Mouse (Mus musculus) bone marrow, adult 2 months (tissue): ENCODE data around the gene Poc1a. TPM values are rescaled to one million over a fixed set of nuclear protein-coding genes. Genes with fewer than 3 reads are reported as not detected.

Experiments used
- H3K27ac ChIP-seq: fragments of 200-500 bp; 2 replicates; pipeline ENCODE4 v1.5.1; 2012; ENCODE audit warnings: low read depth, mild to moderate bottlenecking, control low read depth, inconsistent platforms, low read length; ENCODE audit not compliant: control insufficient read depth, poor library complexity, insufficient read depth
- H3K4me1 ChIP-seq: fragments of 200-500 bp; 2 replicates; pipeline ENCODE4 v1.6.1; 2011; ENCODE audit warnings: low read length; ENCODE audit not compliant: control insufficient read depth, insufficient read depth
- H3K4me3 ChIP-seq: fragments of 200-500 bp; replicated peaks from 2 replicates; pipeline ENCODE3; 2011; ENCODE audit warnings: mild to moderate bottlenecking, low read depth, low read length, control low read depth; ENCODE audit not compliant: control insufficient read depth
- CTCF ChIP-seq: fragments of 200-500 bp; IDR thresholded peaks from 2 replicates; pipeline ENCODE4 v1.5.1; 2011; ENCODE audit warnings: low read length, control low read depth; ENCODE audit not compliant: control insufficient read depth, insufficient read depth
- POLR2A ChIP-seq: fragments of 200-500 bp; IDR thresholded peaks from 2 replicates; pipeline ENCODE4 v1.6.1; 2011; ENCODE audit warnings: low read depth, mild to moderate bottlenecking, control low read depth, low read length, borderline replicate concordance; ENCODE audit not compliant: control insufficient read depth
- WGBS: fragments of 180-500 bp; shearing (Covaris S2); methylation state at CpG from one replicate; pipeline ENCODE4 v1.1.7; 2018; 5-methylcytosine and 5-hydroxymethylcytosine counted together
- polyA plus RNA-seq: library from polyadenylated mRNA; stranded (reverse); fragments of >200 nt; gene quantifications from 2 replicates; pipeline ENCODE4 v1.2.4, GENCODE M21; 2011; ENCODE audit warnings: low replicate concordance; ENCODE audit not compliant: missing spikeins, insufficient read depth, insufficient read length

Poc1a gene
- polyA plus RNA-seq, 1 experiment = 46.9 TPM

DNA sequence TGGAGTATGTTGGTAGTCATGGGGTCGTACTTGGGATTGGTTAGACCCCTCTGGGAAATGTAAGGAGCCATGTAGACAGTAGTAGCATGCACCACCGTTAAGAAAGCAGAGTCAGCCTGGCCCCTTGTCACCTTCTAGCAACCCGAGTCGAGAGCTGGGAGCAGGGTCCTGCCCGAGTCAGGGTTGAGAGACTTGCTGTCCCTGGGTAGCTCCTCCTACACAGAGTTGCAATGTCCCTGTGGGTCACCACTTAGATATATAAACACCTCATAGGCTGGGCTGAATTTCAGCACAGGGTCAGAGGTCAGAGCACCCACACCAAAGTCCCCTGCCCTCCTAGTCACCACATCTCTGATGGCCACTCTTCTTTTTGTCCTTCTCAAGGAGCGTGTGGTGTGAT is 20.1 kb downstream of the Poc1a start:
- Histone ChIP-seq H3K27ac (no peak overlapping the region), H3K4me1 (no peaks in the 10 kb centered on the region), H3K4me3 (no peak overlapping the region)
- TF ChIP-seq POLR2A = no peak
- 85% methylated on average over 6 of the region's 6 CpGs for WGBS

- H3K4me3 ChIP-seq = no peak overlapping the region
- H3K4me1 ChIP-seq = no peaks in the 10 kb centered on the region
- WGBS = 62% methylated on average over 11 of the region's 11 CpGs
- no peak overlapping the region for H3K27ac ChIP-seq
- TF ChIP-seq CTCF = no peak
- no peak for TF ChIP-seq POLR2A
These were observed 20.7 kb downstream of the Poc1a start for GRCm38 (mm10) chr9:106301446-106302080.

DNA sequence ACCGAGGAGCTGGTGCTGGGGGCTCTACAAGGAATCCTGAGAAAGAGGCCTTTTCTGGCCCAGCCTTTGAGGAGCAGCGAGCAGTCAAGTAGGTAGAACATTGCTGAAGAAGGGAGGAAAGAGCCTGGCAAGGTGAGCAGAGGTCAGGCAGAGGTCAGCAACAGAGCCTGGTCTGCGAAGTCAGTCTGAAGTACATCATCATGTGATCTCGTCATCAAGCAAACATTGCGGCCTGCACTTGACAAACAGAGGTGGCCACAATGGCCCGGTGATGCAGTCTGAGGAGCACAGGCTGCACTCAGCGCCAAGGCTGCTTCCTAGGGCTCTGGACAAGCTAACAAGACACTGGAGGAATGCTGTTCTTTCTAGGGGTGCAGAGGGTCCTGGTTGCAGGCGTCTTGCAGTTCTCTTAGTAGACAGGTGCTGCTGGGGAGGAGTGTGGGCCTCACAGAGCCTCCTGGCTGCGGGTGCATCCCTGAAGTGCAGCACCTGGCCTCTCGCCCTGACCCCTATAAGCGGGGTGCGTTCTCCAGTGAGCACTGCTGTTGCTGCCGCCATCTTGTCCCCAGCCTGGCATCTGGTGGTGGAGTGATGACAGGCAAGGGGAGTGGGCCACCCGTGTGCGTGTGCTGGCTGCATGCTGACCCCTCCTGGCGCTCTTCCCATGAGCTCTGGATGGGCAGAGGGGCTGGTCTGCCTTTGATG is 21.7 kb downstream of the Poc1a start:
- 91% methylated on average over 16 of the region's 16 CpGs for WGBS
- no peak overlapping the region for H3K4me3 ChIP-seq
- H3K27ac ChIP-seq = no peak overlapping the region
- H3K4me1 ChIP-seq = no peaks in the 10 kb centered on the region; the same call in 1 of the 2 replicates
- TF ChIP-seq CTCF = no peak
- TF ChIP-seq POLR2A = no peak

DNA sequence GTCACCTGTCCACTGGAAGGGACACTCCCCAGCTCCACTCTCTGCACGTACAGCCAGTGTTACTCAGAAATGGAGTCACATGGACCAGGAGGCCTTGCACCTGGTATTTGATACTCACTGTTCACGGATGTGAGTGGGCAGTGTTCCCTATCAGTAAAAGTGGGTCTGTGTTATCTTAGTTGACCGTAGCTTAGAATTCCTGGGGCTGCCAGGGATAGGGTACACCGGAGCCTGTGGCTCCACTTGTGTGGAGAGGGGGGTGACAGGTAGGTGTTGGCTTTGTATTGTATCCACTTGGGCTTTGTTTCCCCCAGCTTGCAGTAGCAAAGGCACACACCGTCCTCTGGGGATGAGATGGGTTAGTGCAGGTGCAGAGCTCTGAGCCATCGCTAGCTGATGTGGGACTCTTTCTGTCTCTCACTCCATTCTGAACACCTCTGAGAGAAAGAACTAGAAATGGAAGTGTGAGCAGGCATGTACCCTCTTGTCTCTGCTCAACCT is 22.6 kb downstream of the Poc1a start:
- 93% methylated on average over 6 of the region's 6 CpGs for WGBS
- H3K27ac ChIP-seq = no peak overlapping the region
- no peak for TF ChIP-seq POLR2A
- TF ChIP-seq CTCF = no peak

DNA sequence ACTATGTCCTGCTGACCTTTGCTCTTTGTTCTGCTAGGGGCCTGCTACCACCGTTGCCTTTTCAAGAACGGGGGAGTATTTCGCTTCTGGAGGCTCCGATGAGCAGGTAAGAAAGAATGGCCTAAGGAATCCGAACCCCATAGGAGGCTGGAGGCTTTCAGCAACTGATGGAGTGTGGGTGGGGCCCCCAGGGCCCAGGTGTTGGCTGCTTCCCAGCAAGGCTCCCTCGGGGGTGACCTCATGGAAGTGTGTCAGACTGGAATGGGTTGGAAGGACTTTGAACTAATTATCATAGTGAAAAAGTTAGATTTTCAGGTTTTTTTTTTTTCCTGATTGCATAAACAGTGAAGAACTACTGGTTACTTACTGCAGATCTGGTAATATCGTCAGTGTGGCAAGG is 24.4 kb downstream of the Poc1a start:
- 84% methylated on average over 7 of the region's 7 CpGs for WGBS
- TF ChIP-seq POLR2A (no peak), CTCF (no peak)
- H3K4me3 ChIP-seq = no peak overlapping the region
- H3K4me1 ChIP-seq = peaks cover 8% of the 10 kb centered on the region
- H3K27ac ChIP-seq = no peak overlapping the region

More for the DNA sequence above, 22.6 kb downstream of the Poc1a start:
- H3K4me3 ChIP-seq = no peak overlapping the region
- H3K4me1 ChIP-seq = no peaks in the 10 kb centered on the region; the same call in 1 of the 2 replicates

- H3K27ac ChIP-seq = no peak overlapping the region
- TF ChIP-seq CTCF = peak; percentile 85
- no peak for TF ChIP-seq POLR2A
- H3K4me3 ChIP-seq = no peak overlapping the region
- H3K4me1 ChIP-seq = peaks cover 8% of the 10 kb centered on the region
- whole genome bisulfite sequencing = 43% methylated on average over 8 of the region's 8 CpGs
These were observed 25.9 kb downstream of the Poc1a start for GRCm38 (mm10) chr9:106306662-106307351.

GRCm38 (mm10) chr9:106308151-106308550 is 27.3 kb downstream of the Poc1a start:
- no peak for TF ChIP-seq POLR2A
- TF ChIP-seq CTCF = no peak
- WGBS = 29% methylated on average over 5 of the region's 5 CpGs
- Histone ChIP-seq H3K4me1 (peaks cover 8% of the 10 kb centered on the region), H3K4me3 (no peak overlapping the region), H3K27ac (peak overlapping the region; percentile 12; the same call in 1 of the 2 replicates)

GRCm38 (mm10) chr9:106308555-106308954 is 27.7 kb downstream of the Poc1a start:
- 24% methylated on average over 2 of the region's 2 CpGs for WGBS
- Histone ChIP-seq H3K4me3 (no peak overlapping the region), H3K4me1 (peaks cover 8% of the 10 kb centered on the region), H3K27ac (peak overlapping the region; percentile 83)
- TF ChIP-seq POLR2A (no peak), CTCF (no peak)
